Mouse (Mus musculus): Measurements from ENCODE around the gene Tspan4. TPM values are rescaled to one million over a fixed set of nuclear protein-coding genes. Genes with fewer than 3 reads are reported as not detected.

The Tspan4 gene
- polyA plus RNA-seq, 1 experiment from 2014 or later = 71.4 TPM

DNA sequence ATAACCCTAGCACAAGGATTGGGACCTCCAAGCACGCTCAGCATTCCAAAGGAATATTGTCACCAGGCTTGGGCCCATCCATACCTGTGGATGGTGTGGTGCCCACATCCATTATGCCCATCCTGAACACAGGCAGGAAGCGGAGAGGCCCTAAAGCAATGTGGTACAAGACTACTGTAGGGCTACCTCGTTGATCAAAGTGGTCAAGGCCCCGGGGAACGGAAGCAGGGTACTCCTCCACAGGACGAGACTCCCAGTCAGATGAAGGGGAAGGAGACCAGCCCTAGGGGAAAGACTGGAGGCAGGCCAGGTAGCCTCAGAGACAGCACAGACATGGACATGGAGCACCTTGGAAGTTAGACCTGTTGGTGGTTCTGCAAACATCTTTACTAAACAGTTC lies 2.3 kb upstream of the Tspan4 start:
- peaks cover 36% of the 10 kb centered on the region for H3K36me3 ChIP-seq

DNA sequence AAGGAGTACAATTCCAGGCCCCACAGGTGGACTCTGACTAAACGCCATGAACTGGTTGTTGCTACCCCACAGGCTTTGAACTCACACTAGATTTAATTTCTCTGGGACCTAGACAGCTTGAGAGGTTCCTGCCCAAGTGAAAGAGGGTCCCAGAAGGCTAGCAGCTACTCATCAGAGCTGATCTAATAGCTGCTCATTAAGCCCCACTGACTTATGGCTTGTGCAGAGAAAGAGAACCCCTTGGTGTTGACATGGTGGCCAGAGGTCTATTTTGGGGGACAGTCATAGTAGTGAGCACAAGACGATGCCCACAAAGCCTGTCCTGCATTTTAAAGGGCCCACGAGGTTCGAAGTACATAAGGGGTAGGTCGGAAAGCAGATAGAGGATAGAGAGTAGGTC lies 880 bp upstream of the Tspan4 start:
- H3K4me1 ChIP-seq = peaks cover 58% of the 10 kb centered on the region
- peaks cover 36% of the 10 kb centered on the region for H3K36me3 ChIP-seq
- no peaks in the 10 kb centered on the region for H3K27me3 ChIP-seq
- peak overlapping the region; percentile 89 for H3K4me2 ChIP-seq
- peak overlapping the region; percentile 78 for H3K4me3 ChIP-seq
- H3K27ac ChIP-seq = no peak overlapping the region
- no peak for ATAC-seq (ENCODE audit: insufficient number of reproducible peaks, low FRiP score, low TSS enrichment, low read depth)
- WGBS = 6% methylated on average over 5 of the region's 5 CpGs
- H3K9ac ChIP-seq = peak overlapping the region; percentile 76
- no peaks in the 10 kb centered on the region for H3K9me3 ChIP-seq

More for the DNA sequence above, 2.3 kb upstream of the Tspan4 start:
- ATAC-seq (ENCODE audit: insufficient number of reproducible peaks, low FRiP score, low TSS enrichment, low read depth) = no peak
- Histone ChIP-seq H3K4me2 (no peak overlapping the region), H3K4me1 (peaks cover 63% of the 10 kb centered on the region), H3K9ac (no peak overlapping the region), H3K9me3 (no peaks in the 10 kb centered on the region), H3K27me3 (no peaks in the 10 kb centered on the region), H3K27ac (no peak overlapping the region), H3K4me3 (no peak overlapping the region)
- 77% methylated on average over 6 of the region's 6 CpGs for WGBS

DNA sequence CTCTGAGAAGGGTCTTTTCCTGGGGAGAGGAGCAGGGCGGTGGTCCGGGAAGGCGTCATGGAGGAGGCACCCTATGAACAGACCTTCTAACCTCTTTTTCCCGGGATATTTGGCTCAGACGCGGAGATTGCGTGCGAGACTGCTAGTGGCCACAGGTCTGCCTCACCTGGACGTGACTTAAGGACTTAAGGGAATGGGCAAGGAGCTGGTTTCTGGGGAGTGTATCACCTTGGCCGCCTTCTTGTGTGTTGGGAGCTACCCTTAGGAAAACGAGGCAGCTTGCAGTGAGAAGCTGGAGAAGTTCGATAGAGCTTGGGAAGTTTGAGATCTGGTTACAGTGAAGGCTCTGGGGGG lies 742 bp downstream of the Tspan4 start:
- peak overlapping the region; percentile 89 for H3K4me2 ChIP-seq
- no peaks in the 10 kb centered on the region for H3K27me3 ChIP-seq
- H3K36me3 ChIP-seq = peaks cover 19% of the 10 kb centered on the region
- ATAC-seq (ENCODE audit: insufficient number of reproducible peaks, low FRiP score, low TSS enrichment, low read depth) = no peak
- peak overlapping the region; percentile 76 for H3K9ac ChIP-seq
- H3K4me1 ChIP-seq = peaks cover 52% of the 10 kb centered on the region
- peak overlapping the region; percentile 92 for H3K27ac ChIP-seq
- H3K9me3 ChIP-seq = no peaks in the 10 kb centered on the region
- peak overlapping the region; percentile 78 for H3K4me3 ChIP-seq
- WGBS = 1% methylated on average over 12 of the region's 12 CpGs

DNA sequence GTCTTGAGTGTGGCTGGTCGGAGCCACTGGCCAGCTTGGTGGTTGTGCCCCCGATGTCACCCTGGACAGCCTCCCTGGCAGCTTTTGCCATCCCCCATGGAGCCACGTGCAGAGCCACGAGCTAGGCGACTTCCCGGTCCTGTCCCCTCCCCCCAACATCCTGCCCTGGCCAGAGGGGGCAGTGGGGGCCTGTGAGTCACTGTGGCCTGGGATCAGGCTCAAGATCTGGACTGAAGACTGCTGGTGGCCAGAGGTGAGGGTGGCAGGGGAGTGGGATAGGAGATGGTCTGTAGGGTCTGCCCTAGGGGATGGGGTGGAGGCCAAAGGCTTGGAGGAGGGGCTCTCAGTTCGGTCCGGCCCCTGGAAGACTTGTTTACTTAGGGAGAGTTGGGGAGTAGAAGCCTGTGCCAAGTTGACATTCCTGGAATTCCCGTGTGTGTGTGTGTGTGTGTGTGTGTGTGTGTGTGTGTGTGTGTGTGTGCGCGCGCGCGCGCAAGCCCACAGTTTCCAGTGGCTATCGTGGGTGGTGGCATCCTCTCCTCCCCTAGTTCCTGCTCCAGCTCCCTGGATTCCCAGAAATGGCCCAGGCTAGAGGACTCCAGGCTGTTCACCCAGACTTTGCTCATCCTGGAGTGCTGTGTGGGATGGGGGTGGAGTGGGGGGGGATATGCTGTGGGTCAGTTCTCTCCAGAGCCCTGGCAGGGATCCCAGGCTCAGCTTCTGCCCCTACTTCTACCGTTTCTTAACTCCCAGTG lies 1.4 kb downstream of the Tspan4 start:
- H3K36me3 ChIP-seq = peaks cover 13% of the 10 kb centered on the region
- ATAC-seq (ENCODE audit: insufficient number of reproducible peaks, low FRiP score, low TSS enrichment, low read depth) = peak; percentile 54
- H3K4me3 ChIP-seq = peak overlapping the region; percentile 78
- 0% methylated on average over 10 of the region's 17 CpGs for WGBS
- H3K4me1 ChIP-seq = peaks cover 58% of the 10 kb centered on the region
- peak overlapping the region; percentile 92 for H3K27ac ChIP-seq
- H3K9ac ChIP-seq = peak overlapping the region; percentile 76
- no peaks in the 10 kb centered on the region for H3K27me3 ChIP-seq
- H3K9me3 ChIP-seq = no peaks in the 10 kb centered on the region
- peak overlapping the region; percentile 89 for H3K4me2 ChIP-seq

DNA sequence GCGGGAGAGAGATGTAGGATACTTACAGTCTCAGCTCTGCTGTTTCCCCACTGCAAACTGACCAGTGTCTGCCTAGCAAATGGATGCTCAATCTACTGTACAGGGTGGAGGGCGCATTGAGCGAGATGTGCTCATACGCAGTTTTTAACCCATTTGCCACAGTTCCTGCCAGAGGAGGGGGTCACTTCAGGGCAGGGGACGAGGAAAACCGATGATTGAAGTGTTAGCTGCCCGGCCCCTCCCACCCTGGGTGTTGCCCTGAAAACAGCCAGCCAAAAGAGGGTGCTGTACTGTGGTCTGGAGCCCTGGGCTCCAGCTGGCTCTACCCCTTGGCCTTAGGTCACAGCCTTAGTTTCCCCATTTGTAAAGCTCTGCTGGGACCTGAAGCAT lies 1.9 kb downstream of the Tspan4 start:
- Histone ChIP-seq H3K27me3 (peaks cover 5% of the 10 kb centered on the region), H3K4me3 (peak overlapping the region; percentile 78), H3K9me3 (no peaks in the 10 kb centered on the region), H3K9ac (no peak overlapping the region), H3K27ac (peak overlapping the region; percentile 92), H3K4me1 (peaks cover 64% of the 10 kb centered on the region), H3K4me2 (peak overlapping the region; percentile 89), H3K36me3 (peaks cover 9% of the 10 kb centered on the region)
- ATAC-seq (ENCODE audit: insufficient number of reproducible peaks, low FRiP score, low TSS enrichment, low read depth) = no peak
- 10% methylated on average over 7 of the region's 7 CpGs for WGBS

DNA sequence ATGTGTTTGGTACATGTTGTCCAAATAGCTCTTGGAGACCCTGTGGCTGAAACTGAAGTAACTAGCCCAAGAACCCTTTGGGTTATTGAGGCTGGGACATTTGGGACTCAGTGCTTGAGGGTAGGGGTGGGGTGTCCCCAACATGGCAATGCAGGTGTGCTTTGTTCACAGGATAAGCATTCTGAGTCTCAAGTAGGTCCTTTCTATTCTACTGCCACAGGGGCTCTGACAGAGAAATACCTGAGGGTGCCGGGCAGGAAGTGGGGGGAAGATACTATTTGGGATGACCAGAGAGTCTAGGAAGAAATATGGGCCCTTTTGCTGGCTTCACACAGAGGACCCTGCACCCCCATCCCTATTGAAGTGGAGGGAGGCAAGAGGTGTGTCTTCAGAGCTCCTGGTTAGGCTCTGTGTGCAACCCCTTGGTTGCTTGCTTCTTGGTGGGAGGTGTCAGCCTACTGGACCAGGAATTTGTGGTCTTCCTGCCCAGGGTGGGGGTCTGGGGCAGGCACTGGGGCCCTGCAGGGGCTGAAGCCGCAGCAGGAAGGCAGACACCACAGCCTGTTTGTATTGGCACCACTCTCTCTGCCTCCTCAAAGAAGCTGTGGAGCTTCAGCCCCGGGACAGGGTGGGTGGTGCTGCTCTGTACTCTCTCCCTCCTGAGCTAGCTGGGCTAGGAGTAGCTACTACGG lies 2.7 kb downstream of the Tspan4 start:
- peak; percentile 35; the same call in 1 of the 2 replicates for ATAC-seq (ENCODE audit: insufficient number of reproducible peaks, low FRiP score, low TSS enrichment, low read depth)
- peak overlapping the region; percentile 78 for H3K4me3 ChIP-seq

DNA sequence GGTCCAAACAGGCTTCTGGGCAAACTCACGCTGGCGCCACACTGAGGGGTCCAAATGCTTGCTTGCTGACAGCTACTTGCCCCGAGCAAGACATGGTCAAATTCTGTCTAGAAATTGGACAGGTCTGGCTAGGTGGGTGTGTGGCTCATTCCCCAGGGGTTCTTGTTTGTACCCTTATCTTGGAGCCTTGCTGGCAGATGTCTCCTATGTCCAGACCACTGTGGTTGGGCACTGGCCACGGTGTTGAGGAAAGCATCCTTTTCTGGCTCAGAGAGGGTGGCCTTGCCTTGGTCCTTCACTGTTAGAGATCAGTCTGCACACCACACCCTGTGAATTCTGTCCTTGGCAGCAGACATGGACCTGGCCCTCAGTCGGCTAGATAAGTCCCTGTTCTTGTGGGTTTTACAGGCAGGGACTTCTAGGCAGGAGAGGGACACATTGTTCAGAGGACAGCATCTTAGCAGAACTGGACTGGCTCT lies 3.3 kb downstream of the Tspan4 start:
- no peak for ATAC-seq (ENCODE audit: insufficient number of reproducible peaks, low FRiP score, low TSS enrichment, low read depth)
- Histone ChIP-seq H3K4me2 (peak overlapping the region; percentile 89), H3K27me3 (peaks cover 18% of the 10 kb centered on the region), H3K4me1 (peaks cover 73% of the 10 kb centered on the region), H3K27ac (peak overlapping the region; percentile 92), H3K9ac (no peak overlapping the region), H3K36me3 (no peaks in the 10 kb centered on the region), H3K9me3 (no peaks in the 10 kb centered on the region), H3K4me3 (peak overlapping the region; percentile 78)
- 52% methylated on average over 5 of the region's 5 CpGs for WGBS

More for the DNA sequence above, 2.7 kb downstream of the Tspan4 start:
- H3K4me1 ChIP-seq = peaks cover 71% of the 10 kb centered on the region
- H3K36me3 ChIP-seq = peaks cover 2% of the 10 kb centered on the region; the same call in 1 of the 2 replicates
- H3K9ac ChIP-seq = no peak overlapping the region
- peak overlapping the region; percentile 92 for H3K27ac ChIP-seq
- H3K27me3 ChIP-seq = peaks cover 13% of the 10 kb centered on the region
- no peaks in the 10 kb centered on the region for H3K9me3 ChIP-seq
- 52% methylated on average over 4 of the region's 4 CpGs for WGBS
- H3K4me2 ChIP-seq = peak overlapping the region; percentile 89

DNA sequence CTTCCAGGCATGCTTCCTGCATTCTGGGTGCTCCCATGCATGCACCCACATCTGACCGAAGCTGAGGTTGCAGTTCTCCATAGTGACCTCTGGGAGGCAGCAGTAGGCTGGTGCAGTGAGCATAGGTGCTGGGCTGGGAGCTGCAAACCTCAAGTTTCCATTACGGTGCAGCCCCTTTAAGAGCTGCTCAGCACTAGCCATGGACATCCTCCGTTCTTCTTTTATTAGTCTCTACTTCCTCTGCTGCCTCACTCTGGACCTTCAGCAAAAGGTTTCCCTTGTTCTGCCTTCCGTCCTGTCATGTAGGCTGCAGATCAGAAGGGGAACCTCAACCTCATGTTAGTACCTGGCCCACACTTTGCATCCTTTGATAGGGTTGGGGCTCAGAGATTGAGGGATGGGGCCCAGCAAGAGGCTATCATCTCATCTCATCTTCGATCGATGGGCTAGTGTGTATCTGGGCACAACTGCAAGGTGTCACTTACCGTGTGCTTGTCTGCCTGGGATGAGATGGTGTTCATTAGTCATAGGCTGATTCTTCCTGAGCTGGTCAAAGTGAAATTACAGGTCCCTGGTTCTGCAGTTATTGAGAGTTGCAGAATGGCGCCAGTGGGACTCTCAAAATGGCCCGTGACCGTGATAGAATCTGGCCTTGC lies 5.9 kb downstream of the Tspan4 start:
- ATAC-seq (ENCODE audit: insufficient number of reproducible peaks, low FRiP score, low TSS enrichment, low read depth) = no peak
- H3K9ac ChIP-seq = no peak overlapping the region
- H3K27ac ChIP-seq = peak overlapping the region; percentile 7; the same call in 1 of the 2 replicates
- no peaks in the 10 kb centered on the region for H3K9me3 ChIP-seq
- peaks cover 54% of the 10 kb centered on the region for H3K4me1 ChIP-seq
- peak overlapping the region; percentile 98 for H3K4me2 ChIP-seq
- 8% methylated on average over 10 of the region's 10 CpGs for WGBS
- peak overlapping the region; percentile 54 for H3K4me3 ChIP-seq
- no peaks in the 10 kb centered on the region for H3K36me3 ChIP-seq
- H3K27me3 ChIP-seq = peaks cover 21% of the 10 kb centered on the region

DNA sequence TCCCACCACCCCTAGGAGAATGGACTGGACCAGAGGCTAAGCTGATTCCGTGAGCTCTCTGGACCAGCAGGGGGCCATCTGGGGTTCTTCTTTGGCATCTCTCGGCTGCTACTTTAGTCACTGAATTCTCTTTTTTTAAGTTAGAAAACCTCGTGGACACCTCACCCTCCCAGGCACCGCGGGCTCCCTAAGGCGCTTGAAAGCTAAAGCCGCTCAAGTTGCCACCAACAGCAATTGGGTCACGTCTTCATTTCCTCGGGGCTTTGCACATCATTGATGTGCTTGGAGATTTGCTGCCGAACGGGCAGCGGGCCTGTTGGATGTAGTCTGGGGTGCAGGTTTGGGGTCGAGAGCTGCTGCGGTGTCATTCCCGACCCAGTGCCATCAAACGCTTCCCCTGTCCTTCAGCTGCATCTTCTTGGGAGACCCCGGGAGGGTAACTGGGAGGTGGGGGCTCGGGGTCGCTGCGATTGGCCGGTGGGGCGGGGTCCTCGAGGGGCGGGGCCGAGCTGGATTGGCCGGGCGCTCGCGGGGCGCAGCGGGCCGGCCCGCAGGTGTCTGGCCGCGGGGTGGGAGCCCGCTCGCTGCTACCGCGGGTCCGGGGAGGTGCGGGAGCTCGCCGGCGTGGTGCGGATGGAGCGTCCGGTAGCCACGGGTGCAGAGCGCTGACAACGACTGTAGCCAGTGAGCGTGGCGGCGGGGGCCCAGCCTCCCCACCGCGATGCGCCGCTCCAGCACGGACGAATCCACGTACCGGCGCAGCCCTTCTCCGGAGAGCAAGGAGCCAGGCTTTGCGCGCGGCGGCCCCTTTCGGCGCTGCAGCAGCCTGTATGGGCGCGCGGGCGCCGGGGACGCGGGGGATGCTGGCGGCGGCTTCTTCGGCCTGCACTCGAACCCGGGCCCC lies 6.7 kb downstream of the Tspan4 start:
- ATAC-seq (ENCODE audit: insufficient number of reproducible peaks, low FRiP score, low TSS enrichment, low read depth) = no peak
- no peaks in the 10 kb centered on the region for H3K9me3 ChIP-seq
- under 1% methylated on average over 79 of the region's 81 CpGs for WGBS
- H3K9ac ChIP-seq = peak overlapping the region; percentile 33; the same call in 1 of the 2 replicates
- H3K36me3 ChIP-seq = no peaks in the 10 kb centered on the region
- H3K4me1 ChIP-seq = peaks cover 46% of the 10 kb centered on the region
- H3K4me3 ChIP-seq = peak overlapping the region; percentile 54
- H3K27ac ChIP-seq = peak overlapping the region; percentile 7; the same call in 1 of the 2 replicates
- peaks cover 21% of the 10 kb centered on the region for H3K27me3 ChIP-seq
- H3K4me2 ChIP-seq = peak overlapping the region; percentile 98

DNA sequence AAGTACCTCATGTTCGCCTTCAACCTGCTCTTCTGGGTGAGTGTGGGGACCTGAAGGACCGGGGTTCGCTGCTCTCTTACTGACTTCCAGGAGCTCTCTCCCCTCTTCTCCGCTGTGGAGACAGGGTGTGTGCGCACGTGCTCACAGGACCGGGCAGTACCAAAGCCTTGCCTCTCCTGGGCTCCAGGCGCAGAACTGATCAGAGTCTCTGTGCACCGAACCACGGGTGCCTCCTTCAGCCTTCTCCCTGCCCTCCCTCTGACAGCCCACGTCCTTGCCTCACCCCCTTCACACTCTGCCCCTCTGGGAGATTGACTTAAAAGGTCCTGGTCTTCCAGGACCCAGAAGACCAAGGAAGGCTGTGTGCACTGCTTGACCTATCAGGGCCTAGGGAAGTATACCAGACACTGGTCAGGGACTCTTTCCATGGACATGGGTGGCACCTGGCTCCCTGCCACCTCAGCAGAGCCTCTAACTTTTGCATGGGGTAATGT lies 7.5 kb downstream of the Tspan4 start:
- no peak overlapping the region for H3K27ac ChIP-seq
- H3K4me1 ChIP-seq = peaks cover 38% of the 10 kb centered on the region
- peak overlapping the region; percentile 54 for H3K4me3 ChIP-seq
- H3K9ac ChIP-seq = peak overlapping the region; percentile 33; the same call in 1 of the 2 replicates
- 0 out of 2 replicates have a peak, but pooled peaks cover 5% of the 10 kb centered on the region for H3K36me3 ChIP-seq
- 9% methylated on average over 11 of the region's 11 CpGs for WGBS
- peak overlapping the region; percentile 98 for H3K4me2 ChIP-seq
- no peaks in the 10 kb centered on the region for H3K9me3 ChIP-seq
- ATAC-seq (ENCODE audit: insufficient number of reproducible peaks, low FRiP score, low TSS enrichment, low read depth) = no peak
- H3K27me3 ChIP-seq = peaks cover 21% of the 10 kb centered on the region

All from limb, embryonic 15.5 days (tissue).